Mouse (Mus musculus): ENCODE measurements at regions not wholly inside any gene's neighbourhood (a gene's known extent, or its start where the extent isn't known, plus 50 kb on each side); places are given as distances from the start of the nearest gene placed in this dataset.

DNA sequence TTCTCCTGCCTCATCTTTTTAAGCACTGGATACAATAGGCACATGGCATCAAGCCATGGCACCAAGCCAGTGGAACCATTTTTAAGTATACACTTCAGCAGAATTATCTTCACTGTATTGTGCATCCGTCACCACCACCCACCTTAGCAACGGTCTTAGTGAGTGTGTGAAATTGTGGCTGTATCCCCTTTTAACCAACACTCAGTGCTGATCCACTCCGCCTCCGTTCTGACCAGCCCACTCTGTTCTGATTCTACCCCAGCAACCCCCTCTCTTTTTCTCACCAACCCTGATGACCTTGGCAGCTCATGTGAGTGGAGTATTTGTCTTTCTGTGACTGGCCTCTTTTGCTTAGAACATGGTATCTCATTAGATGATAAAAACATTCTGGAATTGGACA is 662.2 kb downstream of the Zfp706 start:
- no peak overlapping the region for H3K9ac ChIP-seq (ENCODE audit: low read depth, low read length)
- H3K4me1 ChIP-seq (ENCODE audit: control insufficient read depth, insufficient read depth, low read length): peaks cover 17% of the 10 kb centered on the region
- no peaks in the 10 kb centered on the region for H3K27me3 ChIP-seq (replicated peaks; ENCODE audit: control insufficient read depth, insufficient read depth, low read length)
- no peak overlapping the region for H3K4me2 ChIP-seq (ENCODE audit: low read depth, low read length)
- no peaks in the 10 kb centered on the region for H3K36me3 ChIP-seq (ENCODE audit: control insufficient read depth, insufficient read depth, low read length)
- WGBS: 77% methylated on average over 4 of the region's 4 CpGs
- no peak overlapping the region for H3K27ac ChIP-seq (ENCODE audit: low read length)
- H3K9me3 ChIP-seq (ENCODE audit: control insufficient read depth, low read length): no peaks in the 10 kb centered on the region
- no peak for ATAC-seq
- H3K4me3 ChIP-seq (ENCODE audit: low read length): no peak overlapping the region

DNA sequence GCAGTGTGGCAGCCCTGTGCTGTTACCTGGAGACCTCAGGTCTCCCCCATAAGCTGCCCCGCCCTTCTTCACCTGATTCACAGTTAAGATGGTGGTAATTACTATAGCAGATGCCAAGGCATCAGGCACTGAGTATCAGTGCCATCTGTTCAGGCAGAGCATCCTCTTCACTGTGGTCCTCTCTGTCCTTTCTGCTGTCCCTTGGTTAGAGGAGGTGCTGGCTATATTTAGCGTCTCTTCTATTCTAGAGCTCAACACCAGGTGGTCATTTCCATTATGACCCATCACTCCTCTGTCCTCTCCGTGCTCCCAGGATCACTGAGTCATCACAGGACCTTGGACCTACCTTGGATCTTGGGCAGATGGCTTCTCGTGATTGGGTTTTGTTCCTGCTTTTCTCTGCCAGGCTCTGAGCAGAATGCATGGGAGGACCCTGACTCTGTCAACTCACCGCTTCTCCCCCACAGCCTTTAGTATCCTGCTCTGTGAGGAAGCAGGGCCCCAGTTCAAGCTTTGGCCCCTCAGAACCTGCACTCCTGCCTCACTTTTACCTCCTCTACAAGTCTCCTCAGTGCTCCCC is 667.5 kb downstream of the Zfp706 start:
- Histone ChIP-seq H3K4me1 (ENCODE audit: control insufficient read depth, insufficient read depth, low read length) (no peaks in the 10 kb centered on the region), H3K27me3 (replicated peaks; ENCODE audit: control insufficient read depth, insufficient read depth, low read length) (no peaks in the 10 kb centered on the region), H3K4me3 (ENCODE audit: low read length) (no peak overlapping the region), H3K36me3 (ENCODE audit: control insufficient read depth, insufficient read depth, low read length) (no peaks in the 10 kb centered on the region), H3K9ac (ENCODE audit: low read depth, low read length) (no peak overlapping the region), H3K27ac (ENCODE audit: low read length) (no peak overlapping the region), H3K9me3 (ENCODE audit: control insufficient read depth, low read length) (no peaks in the 10 kb centered on the region), H3K4me2 (ENCODE audit: low read depth, low read length) (no peak overlapping the region)
- 85% methylated on average over 5 of the region's 5 CpGs for WGBS
- ATAC-seq: no peak

DNA sequence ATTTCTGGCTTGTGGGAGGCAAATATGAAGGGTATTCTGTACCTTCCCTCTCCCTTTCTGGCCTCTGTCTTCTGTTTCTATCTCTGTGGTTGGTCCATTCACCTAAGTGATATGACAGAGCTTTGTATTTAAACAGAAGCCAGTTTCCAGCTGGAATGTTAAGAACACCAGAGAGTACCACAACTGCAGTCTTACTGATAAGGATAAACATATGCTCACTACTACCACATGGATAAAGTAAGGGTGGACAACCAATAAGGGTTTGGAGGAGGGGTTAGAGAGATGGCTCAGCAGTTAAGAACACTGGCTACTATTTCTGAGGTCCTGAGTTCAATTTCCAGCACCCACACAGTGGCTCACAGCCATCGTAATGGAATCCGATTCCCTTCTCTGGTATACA is 668.8 kb downstream of the Zfp706 start:
- Histone ChIP-seq H3K27me3 (replicated peaks; ENCODE audit: control insufficient read depth, insufficient read depth, low read length) (no peaks in the 10 kb centered on the region), H3K9ac (ENCODE audit: low read depth, low read length) (no peak overlapping the region), H3K4me2 (ENCODE audit: low read depth, low read length) (no peak overlapping the region), H3K4me1 (ENCODE audit: control insufficient read depth, insufficient read depth, low read length) (peaks cover 2% of the 10 kb centered on the region; the same call in 1 of the 2 replicates), H3K36me3 (ENCODE audit: control insufficient read depth, insufficient read depth, low read length) (no peaks in the 10 kb centered on the region), H3K9me3 (ENCODE audit: control insufficient read depth, low read length) (no peaks in the 10 kb centered on the region), H3K27ac (ENCODE audit: low read length) (no peak overlapping the region), H3K4me3 (ENCODE audit: low read length) (no peak overlapping the region)
- WGBS: 74% methylated on average over 2 of the region's 2 CpGs
- no peak for ATAC-seq

DNA sequence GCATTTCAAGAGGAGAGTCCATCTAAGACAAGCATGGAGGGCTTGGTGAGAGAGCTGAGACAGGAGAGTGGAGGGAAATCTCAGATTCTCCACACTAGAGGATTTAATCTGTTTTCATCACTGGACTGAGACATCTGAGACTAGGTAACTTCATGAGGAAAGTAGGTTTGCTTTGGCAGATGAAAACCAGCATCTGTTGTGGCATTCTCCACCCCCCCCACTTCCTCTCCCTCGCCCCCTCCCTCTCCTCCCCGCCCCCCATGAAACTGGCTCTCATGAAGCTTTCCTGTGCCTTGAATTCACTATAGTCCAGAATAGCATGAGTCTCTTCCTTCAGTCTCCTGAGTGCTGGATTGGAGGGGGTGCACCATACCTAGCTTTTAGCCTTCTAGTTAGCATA is 670.7 kb downstream of the Zfp706 start:
- WGBS: 82% methylated on average over 2 of the region's 2 CpGs
- H3K9me3 ChIP-seq (ENCODE audit: control insufficient read depth, low read length): no peaks in the 10 kb centered on the region
- H3K4me1 ChIP-seq (ENCODE audit: control insufficient read depth, insufficient read depth, low read length): peaks cover 7% of the 10 kb centered on the region; the same call in 1 of the 2 replicates
- no peak overlapping the region for H3K4me3 ChIP-seq (ENCODE audit: low read length)
- no peak overlapping the region for H3K9ac ChIP-seq (ENCODE audit: low read depth, low read length)
- H3K27me3 ChIP-seq (replicated peaks; ENCODE audit: control insufficient read depth, insufficient read depth, low read length): no peaks in the 10 kb centered on the region
- H3K4me2 ChIP-seq (ENCODE audit: low read depth, low read length): no peak overlapping the region
- H3K27ac ChIP-seq (ENCODE audit: low read length): no peak overlapping the region
- no peaks in the 10 kb centered on the region for H3K36me3 ChIP-seq (ENCODE audit: control insufficient read depth, insufficient read depth, low read length)
- no peak for ATAC-seq

DNA sequence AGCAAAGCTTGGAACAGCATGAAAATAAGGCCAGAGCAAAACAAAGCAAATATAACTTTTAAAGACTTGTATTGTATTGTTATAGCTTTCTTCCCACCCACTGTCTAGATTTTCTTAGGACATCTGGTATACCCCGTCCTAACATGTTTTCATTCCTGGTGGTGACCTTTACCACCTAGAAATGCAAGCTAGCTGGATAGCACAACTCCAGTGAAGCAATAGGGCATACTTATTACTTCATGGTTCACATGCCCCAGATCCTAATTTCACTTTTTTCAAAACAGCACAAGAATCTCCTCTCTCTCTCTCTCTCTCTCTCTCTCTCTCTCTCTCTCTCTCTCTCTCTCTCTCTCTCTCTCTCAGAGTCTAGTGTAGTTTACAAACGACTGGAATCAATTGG is 672.5 kb downstream of the Zfp706 start:
- peaks cover 7% of the 10 kb centered on the region; the same call in 1 of the 2 replicates for H3K4me1 ChIP-seq (ENCODE audit: control insufficient read depth, insufficient read depth, low read length)
- no peak overlapping the region for H3K4me3 ChIP-seq (ENCODE audit: low read length)
- H3K9me3 ChIP-seq (ENCODE audit: control insufficient read depth, low read length): no peaks in the 10 kb centered on the region
- no peak overlapping the region for H3K9ac ChIP-seq (ENCODE audit: low read depth, low read length)
- 73% methylated on average over 2 of the region's 2 CpGs for WGBS
- H3K4me2 ChIP-seq (ENCODE audit: low read depth, low read length): no peak overlapping the region
- no peak for ATAC-seq
- H3K36me3 ChIP-seq (ENCODE audit: control insufficient read depth, insufficient read depth, low read length): no peaks in the 10 kb centered on the region
- no peak overlapping the region for H3K27ac ChIP-seq (ENCODE audit: low read length)
- H3K27me3 ChIP-seq (replicated peaks; ENCODE audit: control insufficient read depth, insufficient read depth, low read length): no peaks in the 10 kb centered on the region

DNA sequence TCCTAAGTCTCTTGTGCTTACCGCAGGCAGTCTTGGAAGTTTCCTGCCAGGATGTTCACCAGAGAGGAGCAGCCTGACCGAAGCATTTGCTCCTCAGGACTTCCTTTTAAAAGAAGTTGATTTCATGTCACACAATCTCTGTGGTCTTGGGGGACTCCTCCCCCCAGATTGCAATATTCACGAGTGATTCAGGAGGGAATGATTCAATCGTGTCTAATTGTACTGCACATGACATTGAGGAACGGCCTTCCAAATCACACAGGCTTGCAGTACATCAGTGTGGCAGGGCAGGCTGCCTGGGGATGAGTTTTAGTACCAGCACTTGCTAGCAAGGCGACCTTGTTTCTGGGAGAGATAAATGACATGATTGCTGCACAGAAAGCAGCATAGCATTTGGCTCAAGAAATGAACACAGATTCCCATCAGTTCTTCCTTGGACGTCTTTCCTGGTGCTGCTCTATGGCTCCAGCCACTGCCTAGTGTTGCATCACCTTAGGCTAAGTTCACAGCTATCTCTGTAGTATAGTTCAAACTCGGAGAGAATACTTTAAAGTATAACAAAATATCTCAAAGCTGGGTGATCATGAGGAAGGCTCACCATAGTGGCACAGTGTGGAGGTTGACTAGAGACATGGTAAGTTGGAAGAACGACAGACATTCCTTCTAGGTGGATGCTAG is 673.0 kb downstream of the Zfp706 start:
- H3K27ac ChIP-seq (ENCODE audit: low read length): no peak overlapping the region

DNA sequence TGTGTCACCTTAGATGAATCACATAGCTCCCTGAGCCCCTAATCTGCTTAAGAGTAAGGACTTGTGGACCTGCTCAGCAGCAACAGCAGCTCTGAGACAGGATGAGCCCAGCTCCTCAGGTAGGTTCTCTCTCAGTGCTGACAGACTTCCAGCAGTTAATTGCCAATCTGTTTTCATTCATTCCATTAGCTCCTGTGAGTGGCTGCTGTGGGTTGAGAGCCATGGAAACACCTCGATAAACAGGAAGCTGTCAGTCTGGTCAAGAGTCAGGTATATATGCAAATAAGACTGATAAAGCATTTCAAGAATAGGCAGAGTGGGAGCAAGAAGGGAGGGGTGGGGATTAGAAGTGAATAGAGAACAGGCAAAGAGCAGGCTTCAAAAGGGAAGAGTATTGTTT is 673.7 kb downstream of the Zfp706 start:
- Histone ChIP-seq H3K9ac (ENCODE audit: low read depth, low read length) (no peak overlapping the region), H3K27ac (ENCODE audit: low read length) (no peak overlapping the region), H3K4me3 (ENCODE audit: low read length) (no peak overlapping the region), H3K36me3 (ENCODE audit: control insufficient read depth, insufficient read depth, low read length) (no peaks in the 10 kb centered on the region), H3K9me3 (ENCODE audit: control insufficient read depth, low read length) (no peaks in the 10 kb centered on the region), H3K4me1 (ENCODE audit: control insufficient read depth, insufficient read depth, low read length) (peaks cover 7% of the 10 kb centered on the region; the same call in 1 of the 2 replicates), H3K27me3 (replicated peaks; ENCODE audit: control insufficient read depth, insufficient read depth, low read length) (no peaks in the 10 kb centered on the region), H3K4me2 (ENCODE audit: low read depth, low read length) (no peak overlapping the region)
- ATAC-seq: no peak
- WGBS: 39% methylated on average over 1 of the region's 1 CpGs

More for the DNA sequence above, 673.0 kb downstream of the Zfp706 start:
- Histone ChIP-seq H3K4me3 (ENCODE audit: low read length) (no peak overlapping the region), H3K9ac (ENCODE audit: low read depth, low read length) (no peak overlapping the region), H3K27me3 (replicated peaks; ENCODE audit: control insufficient read depth, insufficient read depth, low read length) (no peaks in the 10 kb centered on the region), H3K36me3 (ENCODE audit: control insufficient read depth, insufficient read depth, low read length) (no peaks in the 10 kb centered on the region), H3K9me3 (ENCODE audit: control insufficient read depth, low read length) (no peaks in the 10 kb centered on the region), H3K4me2 (ENCODE audit: low read depth, low read length) (no peak overlapping the region), H3K4me1 (ENCODE audit: control insufficient read depth, insufficient read depth, low read length) (peaks cover 7% of the 10 kb centered on the region; the same call in 1 of the 2 replicates)
- no peak for ATAC-seq
- 81% methylated on average over 9 of the region's 9 CpGs for WGBS

DNA sequence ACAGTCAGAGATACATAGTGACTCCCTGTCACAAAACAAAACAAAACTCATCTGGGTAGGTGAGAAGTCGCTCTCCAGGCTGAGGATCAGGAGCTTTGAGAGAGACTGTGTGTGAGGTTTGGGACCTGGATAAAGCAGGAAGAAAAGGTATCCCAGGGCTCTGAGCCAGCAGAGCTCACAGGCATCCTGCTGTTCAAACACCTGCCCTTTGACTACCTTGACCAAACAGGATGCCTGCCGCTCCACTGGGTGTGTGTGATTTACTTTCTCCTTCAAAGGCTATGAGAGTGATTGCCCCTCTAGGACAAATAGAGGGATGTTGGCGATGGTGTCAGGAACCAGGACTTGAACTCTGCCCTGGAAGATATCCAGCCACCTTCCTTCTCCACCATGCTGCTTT is 674.3 kb downstream of the Zfp706 start:
- Histone ChIP-seq H3K27ac (ENCODE audit: low read length) (no peak overlapping the region), H3K27me3 (replicated peaks; ENCODE audit: control insufficient read depth, insufficient read depth, low read length) (no peaks in the 10 kb centered on the region), H3K4me1 (ENCODE audit: control insufficient read depth, insufficient read depth, low read length) (peaks cover 7% of the 10 kb centered on the region; the same call in 1 of the 2 replicates), H3K4me2 (ENCODE audit: low read depth, low read length) (no peak overlapping the region), H3K9me3 (ENCODE audit: control insufficient read depth, low read length) (no peaks in the 10 kb centered on the region), H3K9ac (ENCODE audit: low read depth, low read length) (no peak overlapping the region), H3K4me3 (ENCODE audit: low read length) (no peak overlapping the region), H3K36me3 (ENCODE audit: control insufficient read depth, insufficient read depth, low read length) (no peaks in the 10 kb centered on the region)
- WGBS: 40% methylated on average over 3 of the region's 3 CpGs
- ATAC-seq: no peak

Measured in intestine, embryonic 16.5 days (tissue).